Mouse (Mus musculus): ENCODE results near the gene Lmo3. TPM values are rescaled to one million over a fixed set of nuclear protein-coding genes. Genes with fewer than 3 reads are reported as not detected.

Lmo3 gene
- polyA plus RNA-seq, 1 experiment = 0.31 TPM

DNA sequence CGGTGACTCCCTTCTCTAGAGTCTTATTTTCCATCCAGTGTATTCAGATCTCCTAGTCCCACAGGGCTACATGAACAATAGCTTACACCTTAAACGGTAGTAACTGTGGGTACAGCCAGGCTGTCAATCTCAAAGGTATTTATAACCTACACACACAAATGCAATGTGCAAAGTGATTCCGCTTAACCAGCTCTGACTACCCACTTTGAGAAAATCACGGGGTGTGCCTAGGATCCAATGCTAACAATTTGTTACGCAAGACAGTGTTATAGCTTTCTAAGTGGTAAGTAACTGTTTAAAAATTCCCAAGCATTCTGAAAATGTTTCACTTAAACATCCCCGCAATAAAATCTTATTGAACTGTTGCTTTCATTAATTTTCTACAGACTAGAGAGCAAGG, 179.7 kb downstream of the Lmo3 start:
- DNase-seq = no peak
- WGBS = 66% methylated on average over 6 of the region's 6 CpGs
- H3K4me1 ChIP-seq (ENCODE audit: control insufficient read depth, insufficient read depth, low read length) = no peaks in the 10 kb centered on the region
- TF ChIP-seq POLR2A (IDR thresholded peaks at IDR 0.05; ENCODE audit: borderline replicate concordance, extremely low read depth, low read depth, low read length) (no peak), CTCF (IDR thresholded peaks at IDR 0.05; ENCODE audit: insufficient read depth, low read length) (no peak)
- no peak overlapping the region for H3K4me3 ChIP-seq (replicated peaks; ENCODE audit: extremely low read depth, low read depth, low read length)

DNA sequence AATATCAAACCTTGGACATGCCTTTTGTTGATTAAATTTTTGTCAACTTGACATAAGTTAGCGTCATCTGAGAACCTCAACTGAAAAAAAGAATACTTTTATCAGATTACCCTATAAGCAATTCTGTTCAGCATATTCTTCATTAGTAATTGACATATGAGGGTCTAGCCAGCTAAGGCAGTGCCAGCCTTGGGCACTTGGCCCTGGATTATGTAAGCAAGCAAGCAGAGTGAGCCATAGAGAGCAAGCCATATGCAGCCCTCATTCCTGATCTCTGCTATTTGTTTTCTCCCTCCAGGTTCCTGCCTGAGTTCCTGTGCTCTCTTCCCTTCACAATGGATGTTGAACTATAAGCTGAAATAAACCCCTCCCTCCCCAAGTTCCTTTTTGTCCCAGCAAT, 182.9 kb downstream of the Lmo3 start:
- H3K4me3 ChIP-seq (replicated peaks; ENCODE audit: extremely low read depth, low read depth, low read length) = no peak overlapping the region
- H3K4me1 ChIP-seq (ENCODE audit: control insufficient read depth, insufficient read depth, low read length) = no peaks in the 10 kb centered on the region
- no peak for DNase-seq
- WGBS = 94% methylated on average over 1 of the region's 1 CpGs
- TF ChIP-seq CTCF (IDR thresholded peaks at IDR 0.05; ENCODE audit: insufficient read depth, low read length) = no peak
- no peak for TF ChIP-seq POLR2A (IDR thresholded peaks at IDR 0.05; ENCODE audit: borderline replicate concordance, extremely low read depth, low read depth, low read length)

- no peak for DNase-seq
- no peak overlapping the region for H3K4me3 ChIP-seq (replicated peaks; ENCODE audit: extremely low read depth, low read depth, low read length)
- H3K4me1 ChIP-seq (ENCODE audit: control insufficient read depth, insufficient read depth, low read length) = no peaks in the 10 kb centered on the region
- TF ChIP-seq CTCF (IDR thresholded peaks at IDR 0.05; ENCODE audit: insufficient read depth, low read length) = no peak
- no peak for TF ChIP-seq POLR2A (IDR thresholded peaks at IDR 0.05; ENCODE audit: borderline replicate concordance, extremely low read depth, low read depth, low read length)
- 71% methylated on average over 5 of the region's 5 CpGs for WGBS
These were observed 190.7 kb downstream of the Lmo3 start for GRCm38 (mm10) chr6:138391085-138391484.

DNA sequence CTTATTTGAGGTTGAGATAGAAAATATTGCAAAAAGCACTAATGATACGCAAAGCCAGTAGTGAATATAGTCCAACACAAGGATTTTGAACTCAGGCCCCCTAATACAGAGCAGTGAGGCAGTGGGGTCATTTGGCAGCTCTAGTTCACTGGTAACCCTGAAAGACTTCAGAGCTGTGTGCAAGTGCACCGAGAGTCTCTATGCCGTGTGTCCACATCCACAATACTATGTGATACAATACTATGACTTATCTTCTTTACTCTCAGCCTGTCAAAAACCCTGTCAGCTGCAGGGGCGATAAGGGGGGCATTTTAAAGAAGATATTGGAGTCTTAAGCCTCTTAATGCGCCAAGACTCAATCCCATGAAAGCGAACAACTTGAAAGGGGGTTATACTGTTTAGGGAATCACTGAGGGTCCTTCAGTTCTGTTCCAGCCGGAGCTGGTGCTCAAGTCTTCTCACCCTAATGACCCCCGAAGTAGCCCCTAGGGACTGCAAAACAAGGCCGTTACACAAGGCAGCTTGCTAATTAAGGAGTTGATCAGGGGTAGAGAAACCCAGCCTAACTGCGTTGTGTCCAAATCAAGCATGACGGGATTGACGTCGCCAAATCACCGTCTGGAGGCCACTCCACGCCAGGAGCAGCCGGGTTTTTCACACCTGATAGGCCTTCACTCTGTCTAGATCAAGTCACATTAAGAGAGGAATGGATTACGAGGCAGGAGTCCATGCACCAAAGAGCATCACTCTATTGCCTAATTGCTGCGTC, 193.4 kb downstream of the Lmo3 start:
- no peak overlapping the region for H3K4me3 ChIP-seq (replicated peaks; ENCODE audit: extremely low read depth, low read depth, low read length)
- no peak for DNase-seq
- no peak for TF ChIP-seq POLR2A (IDR thresholded peaks at IDR 0.05; ENCODE audit: borderline replicate concordance, extremely low read depth, low read depth, low read length)
- TF ChIP-seq CTCF (IDR thresholded peaks at IDR 0.05; ENCODE audit: insufficient read depth, low read length) = no peak
- 81% methylated on average over 18 of the region's 18 CpGs for WGBS
- no peaks in the 10 kb centered on the region for H3K4me1 ChIP-seq (ENCODE audit: control insufficient read depth, insufficient read depth, low read length)

GRCm38 (mm10) chr6:138383208-138383607, 198.6 kb downstream of the Lmo3 start:
- 39% methylated on average over 1 of the region's 1 CpGs for WGBS
- TF ChIP-seq POLR2A (IDR thresholded peaks at IDR 0.05; ENCODE audit: borderline replicate concordance, extremely low read depth, low read depth, low read length) (no peak), CTCF (IDR thresholded peaks at IDR 0.05; ENCODE audit: insufficient read depth, low read length) (no peak)
- Histone ChIP-seq H3K4me3 (replicated peaks; ENCODE audit: extremely low read depth, low read depth, low read length) (no peak overlapping the region), H3K4me1 (ENCODE audit: control insufficient read depth, insufficient read depth, low read length) (no peaks in the 10 kb centered on the region)
- DNase-seq = no peak

DNA sequence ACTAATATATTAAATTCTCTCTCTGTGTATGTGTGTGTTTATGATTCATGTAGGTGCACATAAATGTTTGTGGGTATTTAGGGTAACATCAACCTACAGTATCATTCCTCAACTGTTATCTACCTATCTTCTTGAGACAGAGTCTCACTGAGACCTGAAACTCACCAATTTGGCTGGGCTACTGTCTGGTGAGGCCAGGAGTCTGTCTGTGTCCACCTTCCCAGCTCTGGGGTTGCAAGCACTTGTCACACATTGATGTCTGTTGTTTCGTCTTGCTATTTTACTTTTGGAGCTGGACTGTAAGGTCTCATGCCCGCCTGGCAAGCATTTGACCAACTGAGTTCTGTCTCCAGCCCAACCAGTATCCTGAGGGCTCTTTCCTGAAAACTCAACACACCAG, 210.6 kb downstream of the Lmo3 start:
- TF ChIP-seq CTCF (IDR thresholded peaks at IDR 0.05; ENCODE audit: insufficient read depth, low read length) = no peak
- TF ChIP-seq POLR2A (IDR thresholded peaks at IDR 0.05; ENCODE audit: borderline replicate concordance, extremely low read depth, low read depth, low read length) = no peak

GRCm38 (mm10) chr6:138364111-138364510, 217.7 kb downstream of the Lmo3 start:
- TF ChIP-seq CTCF (IDR thresholded peaks at IDR 0.05; ENCODE audit: insufficient read depth, low read length) (no peak), POLR2A (IDR thresholded peaks at IDR 0.05; ENCODE audit: borderline replicate concordance, extremely low read depth, low read depth, low read length) (no peak)
- WGBS = 10% methylated on average over 5 of the region's 5 CpGs
- Histone ChIP-seq H3K4me1 (ENCODE audit: control insufficient read depth, insufficient read depth, low read length) (no peaks in the 10 kb centered on the region), H3K4me3 (replicated peaks; ENCODE audit: extremely low read depth, low read depth, low read length) (no peak overlapping the region)
- DNase-seq = no peak

More for the DNA sequence above, 210.6 kb downstream of the Lmo3 start:
- no peaks in the 10 kb centered on the region for H3K4me1 ChIP-seq (ENCODE audit: control insufficient read depth, insufficient read depth, low read length)
- 84% methylated on average over 2 of the region's 2 CpGs for WGBS
- DNase-seq = no peak
- H3K4me3 ChIP-seq (replicated peaks; ENCODE audit: extremely low read depth, low read depth, low read length) = no peak overlapping the region

DNA sequence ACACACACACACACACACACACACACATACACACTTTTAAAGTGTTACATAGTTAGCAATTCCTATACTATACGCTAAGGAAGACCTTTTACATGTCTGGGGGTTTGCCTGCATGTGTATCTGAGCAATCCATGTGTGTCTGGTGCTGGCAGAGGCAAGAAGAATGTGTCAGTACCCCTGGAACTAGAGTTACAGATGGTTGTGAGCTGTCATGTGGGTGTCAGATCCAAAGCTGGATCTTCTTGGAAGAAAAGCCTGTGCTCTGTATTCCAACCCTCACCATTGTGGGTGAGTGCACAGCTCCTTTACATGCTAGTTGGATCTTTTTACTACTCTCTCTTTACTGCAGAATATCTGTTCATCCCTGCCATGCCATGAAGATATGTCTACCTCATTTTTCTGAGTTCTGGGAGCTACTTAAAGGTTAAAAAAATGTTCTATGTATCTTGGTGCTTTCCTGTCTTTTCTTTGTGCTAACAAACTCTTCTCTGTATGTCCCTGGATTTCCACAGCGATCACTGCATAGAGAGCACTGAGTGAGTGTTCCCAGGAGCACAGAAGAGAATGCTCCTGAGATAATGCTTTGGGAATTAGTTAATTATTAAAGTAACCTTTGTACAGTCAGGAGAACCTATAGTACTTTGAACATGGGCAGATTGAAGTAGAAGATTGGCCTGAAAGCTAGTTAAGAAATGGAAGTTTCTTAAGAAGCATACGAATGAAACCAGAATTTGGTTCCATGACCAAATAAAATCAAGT, 231.0 kb downstream of the Lmo3 start:
- 69% methylated on average over 3 of the region's 3 CpGs for WGBS
- Histone ChIP-seq H3K4me1 (ENCODE audit: control insufficient read depth, insufficient read depth, low read length) (no peaks in the 10 kb centered on the region), H3K4me3 (replicated peaks; ENCODE audit: extremely low read depth, low read depth, low read length) (no peak overlapping the region)
- no peak for DNase-seq
- TF ChIP-seq POLR2A (IDR thresholded peaks at IDR 0.05; ENCODE audit: borderline replicate concordance, extremely low read depth, low read depth, low read length) = no peak
- no peak for TF ChIP-seq CTCF (IDR thresholded peaks at IDR 0.05; ENCODE audit: insufficient read depth, low read length)

GRCm38 (mm10) chr6:138346558-138346957, 235.2 kb downstream of the Lmo3 start:
- 67% methylated on average over 4 of the region's 4 CpGs for WGBS
- no peak for TF ChIP-seq POLR2A (IDR thresholded peaks at IDR 0.05; ENCODE audit: borderline replicate concordance, extremely low read depth, low read depth, low read length)
- no peak for TF ChIP-seq CTCF (IDR thresholded peaks at IDR 0.05; ENCODE audit: insufficient read depth, low read length)
- no peak overlapping the region for H3K4me3 ChIP-seq (replicated peaks; ENCODE audit: extremely low read depth, low read depth, low read length)
- no peaks in the 10 kb centered on the region for H3K4me1 ChIP-seq (ENCODE audit: control insufficient read depth, insufficient read depth, low read length)
- no peak for DNase-seq

GRCm38 (mm10) chr6:138335858-138336257, 245.9 kb downstream of the Lmo3 start:
- TF ChIP-seq POLR2A (IDR thresholded peaks at IDR 0.05; ENCODE audit: borderline replicate concordance, extremely low read depth, low read depth, low read length) (no peak), CTCF (IDR thresholded peaks at IDR 0.05; ENCODE audit: insufficient read depth, low read length) (no peak)
- 79% methylated on average over 4 of the region's 4 CpGs for WGBS
- Histone ChIP-seq H3K4me3 (replicated peaks; ENCODE audit: extremely low read depth, low read depth, low read length) (no peak overlapping the region), H3K4me1 (ENCODE audit: control insufficient read depth, insufficient read depth, low read length) (no peaks in the 10 kb centered on the region)
- no peak for DNase-seq
